Mouse (Mus musculus) granulocyte monocyte progenitor cell, adult 5-6 weeks (primary cell): ENCODE measurements around the gene Dkkl1. TPM values are rescaled to one million over a fixed set of nuclear protein-coding genes. Genes with fewer than 3 reads are reported as not detected.
"Not testable (repeated sequence)": the region's sequence is repeated elsewhere in the genome, so short reads cannot be mapped to it uniquely, and the experiment has no call there.

Source experiments
- ATAC-seq: replicated peaks from 2 replicates; pipeline ENCODE4 v1.8.0; 2016; ENCODE audit warnings: mild to moderate bottlenecking, moderate TSS enrichment, inconsistent platforms; ENCODE audit not compliant: poor library complexity, severe bottlenecking
- total RNA-seq, 2 experiments: library from RNA; stranded (forward) in 1 of 2; stranded (reverse) in 1 of 2; fragments of 200-712, 200-1000 nt in 1 of 2; fragments of >200 nt in 1 of 2; fragmentation: Nextera tagmentation in 1 of 2; gene quantifications; 2 replicates each; pipeline ENCODE4 v1.2.3; 2014 to 2017

Dkkl1 gene
- total RNA-seq, 2 experiments from 2014 or later: 0.77 to 9.5 TPM

- peak; percentile 21; the same call in 1 of the 2 replicates for ATAC-seq
These were observed 37.2 kb downstream of the Dkkl1 start for GRCm38 (mm10) chr7:45174567-45175280.

- not testable (repeated sequence) for ATAC-seq
These were observed 38.2 kb downstream of the Dkkl1 start for GRCm38 (mm10) chr7:45173772-45174171.

DNA sequence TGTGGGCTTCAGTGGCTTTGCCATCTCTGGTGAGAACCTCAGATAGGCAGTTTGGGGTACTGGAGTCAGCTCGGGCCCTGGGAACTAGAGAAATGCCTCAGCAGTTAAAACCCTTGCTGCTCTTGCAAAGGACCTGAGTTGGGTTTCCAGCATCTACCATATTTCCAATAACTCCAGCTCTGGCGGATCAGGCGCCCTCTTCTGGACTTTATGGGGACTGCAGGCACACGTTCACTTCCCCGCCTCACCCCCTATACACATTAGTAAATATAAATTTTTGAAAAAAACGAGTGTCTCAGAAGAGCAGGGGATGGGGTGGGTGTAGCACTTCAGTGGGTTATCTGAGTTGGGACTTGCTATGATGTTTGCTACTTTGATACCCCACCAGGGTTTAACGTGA lies 39.0 kb downstream of the Dkkl1 start:
- ATAC-seq: 0 out of 2 replicates have a peak, but pooled peaks have one; percentile 15

DNA sequence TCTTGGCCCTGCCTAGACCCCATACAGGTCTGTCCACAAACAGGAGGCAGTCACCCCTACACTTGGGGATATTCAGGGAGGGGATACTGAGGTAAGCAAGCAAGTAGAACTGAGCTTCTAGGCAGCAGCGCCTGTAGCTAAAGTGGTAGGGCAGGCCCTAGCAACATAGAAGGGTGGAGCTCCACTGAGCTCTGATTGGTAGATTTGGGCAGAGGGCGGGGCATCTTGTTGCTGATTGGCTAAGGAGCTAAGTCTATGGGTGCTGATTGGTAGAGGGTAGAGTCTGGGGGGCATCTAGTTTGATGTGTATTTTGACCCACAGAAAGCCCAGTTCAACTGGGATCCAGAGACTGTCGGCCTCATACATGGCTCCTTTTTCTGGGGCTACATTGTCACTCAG lies 42.5 kb downstream of the Dkkl1 start:
- ATAC-seq: no peak

DNA sequence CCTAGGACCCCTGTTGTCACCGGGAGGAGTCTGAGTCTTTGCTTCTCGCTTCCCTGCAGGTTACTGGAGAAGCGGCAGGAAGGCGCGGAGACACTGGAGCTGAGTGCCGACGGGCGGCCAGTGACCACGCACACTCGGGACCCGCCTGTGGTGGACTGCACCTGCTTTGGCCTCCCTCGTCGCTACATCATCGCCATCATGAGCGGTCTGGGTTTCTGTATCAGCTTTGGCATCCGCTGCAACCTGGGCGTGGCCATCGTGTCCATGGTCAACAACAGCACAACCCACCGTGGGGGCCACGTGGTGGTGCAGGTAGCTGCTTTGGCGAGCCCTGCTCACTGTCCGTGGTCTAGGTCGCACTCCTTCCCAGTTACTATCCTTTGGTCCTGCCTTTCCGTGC lies 43.3 kb downstream of the Dkkl1 start:
- no peak for ATAC-seq

GRCm38 (mm10) chr7:45167761-45168445 lies 44.0 kb downstream of the Dkkl1 start:
- ATAC-seq: no peak

- ATAC-seq: no peak
These were observed 45.0 kb downstream of the Dkkl1 start for GRCm38 (mm10) chr7:45166950-45167401.

DNA sequence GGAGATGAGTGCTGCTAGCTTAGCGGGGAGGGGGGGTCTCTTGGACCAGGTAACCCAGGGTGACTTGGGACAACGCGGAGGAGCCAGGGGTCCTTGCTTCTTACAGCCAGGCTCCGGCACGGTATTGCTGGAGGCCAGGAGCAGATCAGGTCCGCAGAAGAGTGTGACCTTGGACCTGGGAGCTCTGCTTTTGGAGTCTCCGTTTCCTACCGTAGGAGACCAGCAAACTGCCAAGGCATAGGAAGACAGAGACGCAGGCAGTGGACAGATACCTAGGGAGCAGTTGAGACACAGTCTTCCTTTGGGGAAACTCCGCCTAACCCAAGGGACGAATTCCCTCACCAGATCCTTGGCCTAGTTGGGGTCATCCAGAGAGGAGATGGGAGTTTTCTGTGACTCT lies 46.2 kb downstream of the Dkkl1 start:
- ATAC-seq: no peak

DNA sequence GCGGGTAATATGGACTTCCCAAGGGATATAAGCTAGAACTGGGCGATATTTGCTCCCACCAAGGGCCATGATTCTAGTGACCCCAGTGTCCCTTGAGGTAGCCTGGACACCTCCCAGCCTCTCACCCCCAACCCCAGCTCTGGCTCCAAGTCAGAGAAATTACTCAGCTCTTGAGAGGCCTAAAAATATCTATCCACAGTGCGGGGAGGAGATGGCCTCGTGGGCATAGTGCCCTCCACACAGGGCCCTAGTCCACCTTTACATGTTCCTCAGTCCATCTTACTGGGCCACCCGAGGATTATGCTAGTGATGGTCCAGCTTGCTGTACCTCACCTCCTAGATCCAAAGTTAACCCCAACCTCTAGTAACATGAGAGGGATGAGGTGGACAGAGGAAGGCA lies 47.1 kb downstream of the Dkkl1 start:
- no peak for ATAC-seq

DNA sequence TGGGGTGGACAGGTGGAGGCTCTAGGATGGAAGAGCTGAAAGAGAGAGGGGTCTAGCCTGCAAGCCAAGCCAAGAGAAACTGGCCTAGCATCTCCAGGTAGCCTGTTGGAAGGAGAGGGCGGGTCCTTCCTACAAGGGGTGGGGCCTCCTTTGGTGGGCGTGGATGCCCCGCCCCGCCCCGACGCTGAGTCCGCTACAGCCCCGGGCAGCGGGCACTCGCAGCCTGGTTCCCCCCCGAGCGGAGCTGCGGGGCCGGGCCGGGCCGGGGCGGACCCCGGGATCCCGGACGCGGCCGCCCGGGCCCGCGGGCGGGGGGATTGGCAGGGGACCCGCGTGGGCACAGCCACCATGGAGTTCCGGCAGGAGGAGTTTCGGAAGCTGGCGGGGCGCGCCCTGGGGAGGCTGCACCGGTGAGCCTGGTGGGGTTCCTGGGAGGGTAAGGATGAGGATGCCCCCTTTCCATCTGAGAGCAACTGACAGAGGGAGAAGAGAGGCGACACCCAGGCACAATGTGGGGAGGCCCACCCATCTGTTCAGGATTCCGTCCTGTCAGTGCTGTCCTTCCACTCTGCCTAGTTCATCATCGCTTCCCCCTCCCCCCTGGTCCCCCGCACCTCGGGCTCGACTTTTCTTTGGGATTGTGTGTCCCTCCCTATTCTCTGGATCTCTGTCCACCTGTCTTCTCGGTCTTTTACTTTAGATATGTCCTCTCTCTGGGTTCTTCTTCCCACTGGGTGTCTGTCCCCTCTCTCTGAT lies 48.0 kb downstream of the Dkkl1 start, which contains the start of gene Slc17a7:
Slc17a7 (plus strand) TSS at position 215 of the 756 bp plus-strand sequence.
- peak; percentile 58 for ATAC-seq

GRCm38 (mm10) chr7:45162996-45163615 lies 48.8 kb downstream of the Dkkl1 start:
- no peak for ATAC-seq

- ATAC-seq: 0 out of 2 replicates have a peak, but pooled peaks have one; percentile 3
These were observed 49.4 kb downstream of the Dkkl1 start for GRCm38 (mm10) chr7:45162551-45162950.

DNA sequence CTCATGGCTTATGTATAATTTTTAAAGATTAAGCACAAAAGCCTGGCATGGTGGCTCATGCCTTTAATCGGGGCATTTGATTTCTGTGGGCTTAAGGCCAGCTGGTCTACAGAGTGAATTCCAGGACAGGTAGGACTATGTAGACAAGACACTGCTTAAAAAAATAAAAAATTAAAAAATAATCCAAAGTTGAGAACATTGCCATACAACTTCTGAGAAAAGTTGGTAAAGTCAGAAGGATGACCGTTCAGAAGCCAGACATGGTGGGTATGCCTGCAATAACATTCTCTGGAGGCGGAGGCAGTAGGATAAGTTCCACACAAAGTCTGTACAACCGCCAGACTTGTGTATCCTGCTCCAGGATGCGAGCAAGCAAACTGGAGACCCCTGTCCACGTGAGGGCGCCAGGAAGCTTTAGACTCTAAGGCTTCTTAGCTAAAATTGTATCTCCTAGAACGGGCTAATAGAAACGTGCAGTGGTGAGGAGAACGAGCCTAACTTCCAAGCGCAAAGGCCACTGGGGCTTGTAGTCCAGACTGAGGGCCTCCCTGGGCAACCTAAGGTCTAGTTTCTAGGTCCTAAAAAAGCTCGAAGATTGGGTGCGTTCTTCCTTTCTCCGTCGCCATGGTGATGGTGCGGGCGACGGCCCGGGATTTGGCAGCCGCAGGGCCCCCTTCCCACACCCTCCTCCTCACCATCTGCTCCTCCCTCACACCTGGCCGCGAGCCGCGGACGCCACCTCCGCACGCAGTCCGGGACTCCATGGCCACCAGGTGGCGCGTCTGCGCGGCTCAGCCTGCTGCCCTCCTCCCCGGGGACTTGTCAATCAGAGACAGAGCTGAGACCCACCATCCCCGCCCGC lies 50.1 kb downstream of the Dkkl1 start:
- peak; percentile 78 for ATAC-seq

DNA sequence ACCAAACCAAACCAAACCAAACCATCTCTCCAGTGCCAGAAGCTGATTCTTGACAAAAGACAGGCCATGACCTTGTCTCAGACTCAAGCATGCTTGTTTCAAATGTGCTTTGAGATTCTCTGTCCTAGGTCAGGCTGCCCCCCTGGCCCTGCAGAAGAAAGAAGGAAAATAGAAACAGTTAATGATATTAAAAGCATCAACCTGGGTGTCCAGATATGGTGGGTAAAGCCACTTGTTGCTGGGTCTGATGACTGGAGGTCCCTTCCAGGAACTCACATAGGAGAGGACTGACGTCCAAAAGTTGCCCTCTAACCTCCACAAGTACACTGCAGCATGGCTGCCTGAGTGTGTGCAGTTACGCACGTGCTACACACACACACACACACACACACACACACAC lies 51.1 kb downstream of the Dkkl1 start:
- no peak for ATAC-seq

DNA sequence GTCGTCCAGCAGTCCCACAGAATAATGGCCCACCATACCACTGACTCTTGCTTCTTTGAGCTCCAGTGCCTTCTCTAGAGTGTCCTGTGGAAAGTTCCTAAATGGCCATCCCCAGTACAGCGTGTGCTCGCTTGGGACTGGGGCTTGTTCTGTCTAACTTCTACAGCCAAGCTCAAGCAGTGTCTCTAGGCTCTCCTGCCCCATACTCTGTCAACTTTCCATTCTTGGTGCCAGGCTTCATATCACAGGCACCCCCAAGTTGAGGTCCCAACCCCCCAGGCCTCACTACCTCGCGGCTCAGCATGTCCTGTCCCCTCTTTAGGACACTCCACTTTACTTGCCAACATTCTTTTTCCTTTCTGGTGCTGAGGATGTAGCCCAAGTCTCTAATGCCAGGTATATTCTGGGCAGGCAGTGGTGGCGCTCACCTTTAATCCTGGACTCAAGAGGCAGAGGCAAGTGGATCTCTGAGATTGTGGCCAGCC lies 51.6 kb downstream of the Dkkl1 start:
- ATAC-seq: no peak

GRCm38 (mm10) chr7:45158991-45159390 lies 53.0 kb downstream of the Dkkl1 start:
- no peak for ATAC-seq
